Mouse (Mus musculus) bone marrow macrophage, adult 2 months (primary cell): ENCODE data around the gene Ythdc1.

Experiments
- CTCF ChIP-seq: IDR thresholded peaks from 2 replicates; pipeline ENCODE4 v1.5.1; 2012; ENCODE audit warnings: low read depth, mild to moderate bottlenecking, low read length, moderate library complexity
- POLR2A ChIP-seq: IDR thresholded peaks from 2 replicates; pipeline ENCODE4 v1.6.1; 2012; ENCODE audit warnings: mild to moderate bottlenecking, low read depth, low read length, borderline replicate concordance

- TF ChIP-seq CTCF, result no peak
- TF ChIP-seq POLR2A, result no peak
These were observed 67.9 kb downstream of the Ythdc1 start for GRCm38 (mm10) chr5:86871877-86872276.
